Mouse (Mus musculus) liver, adult 10 weeks (tissue): ENCODE results near the gene Zfp599. TPM values are rescaled to one million over a fixed set of nuclear protein-coding genes. Genes with fewer than 3 reads are reported as not detected.

Experiments used
- polyA plus RNA-seq: library from polyadenylated mRNA; stranded (reverse); fragments of 350-450 nt; fragmentation: Illumina TruSeq; extraction: RNeasy Lipid Tissue Mini Kit (QIAGEN cat#74804); gene quantifications from one replicate; pipeline ENCODE4 v1.2.3, GENCODE M21; 2014; ENCODE audit warnings: low read depth, low replicate concordance

Gene Zfp599
- 0.29 TPM for polyA plus RNA-seq

GRCm38 (mm10) chr9:22259184-22260091 is at the start of gene Zfp599:
Zfp599 (minus strand) TSS chr9:22259895.

DNA sequence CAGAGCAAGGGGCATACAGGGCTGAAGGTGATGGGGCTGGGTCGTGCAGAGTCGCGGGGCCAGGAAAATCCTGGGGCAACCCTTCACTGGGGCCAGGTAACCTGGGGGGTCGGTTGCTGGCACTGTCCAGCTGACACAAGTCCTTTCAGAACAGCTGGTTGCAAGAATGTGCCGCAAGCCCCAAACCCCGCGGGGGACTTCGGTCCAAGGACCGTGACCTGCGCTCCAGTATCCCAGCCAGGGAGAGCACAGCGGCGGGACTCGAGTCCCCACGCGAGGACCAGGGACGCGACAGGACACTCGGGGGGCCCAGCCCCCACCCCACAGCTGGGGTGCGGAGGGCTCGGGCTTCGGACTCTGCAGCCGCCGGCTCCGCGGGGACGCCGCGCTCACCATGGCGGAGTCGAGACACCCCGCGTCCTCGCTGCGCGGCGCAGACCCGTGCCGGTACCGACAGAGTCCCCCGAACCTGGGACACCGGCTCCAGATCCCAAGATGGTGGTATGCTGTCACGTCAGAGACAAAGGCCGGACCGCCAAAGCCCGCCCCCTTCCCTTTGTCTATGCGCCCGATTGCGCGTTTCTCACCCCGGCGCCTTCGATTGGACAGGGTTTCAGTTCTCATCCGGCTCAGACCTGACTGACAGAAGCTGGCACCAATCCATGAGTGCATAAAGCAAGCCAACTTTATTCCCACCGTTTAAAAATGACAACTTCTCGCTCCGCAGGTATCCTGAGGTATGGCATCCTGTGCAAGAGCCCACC is 47.6 kb upstream of the Zfp599 start, which contains the start of gene Zfp810:
Zfp810 (minus strand) TSS at position 493 of the 764 bp plus-strand sequence.

DNA sequence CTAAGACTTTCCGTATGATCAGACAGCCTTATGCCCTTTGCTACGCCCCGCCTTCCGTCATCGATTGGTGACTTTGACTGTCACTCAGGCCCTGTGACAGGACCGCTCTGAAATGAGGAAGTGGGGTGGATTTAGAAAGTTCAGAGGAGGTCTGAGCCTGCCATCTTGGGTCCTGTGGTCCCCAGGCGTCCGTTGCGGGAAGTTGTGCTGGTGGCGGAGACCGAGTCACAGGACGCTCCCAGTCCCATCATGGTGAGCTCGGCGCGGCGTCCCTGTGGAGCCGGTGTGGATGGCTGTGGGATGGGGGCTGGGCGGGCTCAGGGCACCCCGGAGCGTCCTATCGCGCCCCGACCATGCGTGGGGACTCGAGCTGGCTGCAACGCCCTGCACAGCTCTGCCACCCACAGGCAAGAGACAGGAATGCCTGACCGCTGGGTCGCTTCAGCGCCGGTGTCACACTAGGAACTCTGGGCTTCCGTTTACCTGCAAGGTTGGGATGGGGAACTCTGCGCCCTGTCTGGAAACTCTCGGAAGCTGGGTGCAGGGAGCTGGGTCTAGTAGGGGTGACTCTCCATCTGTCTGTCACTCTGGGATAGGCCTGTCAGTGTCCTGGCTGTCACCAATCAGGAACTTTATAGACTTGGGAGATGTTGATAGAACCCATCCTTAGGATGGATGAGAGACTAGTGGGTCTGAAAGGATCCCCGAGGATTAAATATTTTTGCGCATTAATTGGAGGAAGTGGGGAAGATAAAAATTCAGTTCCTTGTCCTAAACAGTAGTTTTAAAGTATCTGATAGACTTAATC is 33.9 kb downstream of the Zfp599 start, which contains the start of gene Zfp809:
Zfp809 (plus strand) TSS at position 134 of the 808 bp plus-strand sequence.

Other genes starting within 250 kb of the Zfp599 start
- gene Elavl3, start 207.9 kb downstream of the Zfp599 start, polyA plus RNA-seq = not detected
- not detected for gene Gm49318, start 188.6 kb downstream of the Zfp599 start, polyA plus RNA-seq
- gene Zfp653, start 188.5 kb downstream of the Zfp599 start, polyA plus RNA-seq = 0.16 TPM
- 8.2 TPM for gene Ecsit, start 174.5 kb downstream of the Zfp599 start, polyA plus RNA-seq
- 0.50 TPM for gene Cnn1, start 160.7 kb downstream of the Zfp599 start, polyA plus RNA-seq
- gene Elof1, start 142.7 kb downstream of the Zfp599 start, polyA plus RNA-seq = 9.1 TPM
- gene Acp5, start 124.2 kb downstream of the Zfp599 start, polyA plus RNA-seq = 14.5 TPM
- gene Pigyl, start 103.0 kb downstream of the Zfp599 start, polyA plus RNA-seq = 5.8 TPM
- 0.21 TPM for gene Zfp872, start 71.8 kb downstream of the Zfp599 start, polyA plus RNA-seq
- 34.5 TPM for gene Zfp809, start 34.2 kb downstream of the Zfp599 start, polyA plus RNA-seq
- gene Zfp810, start 47.8 kb upstream of the Zfp599 start, polyA plus RNA-seq = 9.0 TPM
- gene Anln, start 129.3 kb upstream of the Zfp599 start, polyA plus RNA-seq = 0.77 TPM
- gene 9530077C05Rik, start 151.6 kb upstream of the Zfp599 start, polyA plus RNA-seq = not detected
- not detected for gene Gm17545, start 194.4 kb upstream of the Zfp599 start, polyA plus RNA-seq
- 32.2 TPM for gene Rp9, start 209.8 kb upstream of the Zfp599 start, polyA plus RNA-seq
- 3.7 TPM for gene Bbs9, start 215.8 kb upstream of the Zfp599 start, polyA plus RNA-seq